Mouse (Mus musculus) hindbrain, embryonic 15.5 days (tissue): ENCODE results near the gene Gm156. TPM values are rescaled to one million over a fixed set of nuclear protein-coding genes. Genes with fewer than 3 reads are reported as not detected.
"Not testable (repeated sequence)": the region's sequence is repeated elsewhere in the genome, so short reads cannot be mapped to it uniquely, and the experiment has no call there.

ENCODE experiments used
- ATAC-seq: fragments of 200-750 bp; cut with Nextera tagmentation; 2 replicates; pipeline ENCODE4 v1.8.0; 2017; ENCODE audit warnings: low read depth, moderate number of reproducible peaks, moderate TSS enrichment; ENCODE audit not compliant: low FRiP score
- H3K27ac ChIP-seq: fragments of 300-500 bp; sonication (generic); replicated peaks from 2 replicates; pipeline ENCODE4 v1.5.1; 2015; ENCODE audit warnings: mild to moderate bottlenecking, inconsistent platforms
- H3K27me3 ChIP-seq: fragments of 300-500 bp; sonication (generic); 2 replicates; pipeline ENCODE4 v1.6.1; 2015; ENCODE audit warnings: control low read depth, inconsistent platforms
- H3K36me3 ChIP-seq: fragments of 300-500 bp; sonication (generic); 2 replicates; pipeline ENCODE4 v1.6.1; 2015; ENCODE audit warnings: control low read depth, inconsistent platforms
- H3K4me1 ChIP-seq: fragments of 300-500 bp; sonication (generic); replicated peaks from 2 replicates; pipeline ENCODE4 v1.6.1; 2015; ENCODE audit warnings: control low read depth, inconsistent platforms
- H3K4me2 ChIP-seq: fragments of 300-500 bp; sonication (generic); 2 replicates; pipeline ENCODE4 v1.6.1; 2015; ENCODE audit warnings: moderate library complexity, mild to moderate bottlenecking, inconsistent platforms
- H3K4me3 ChIP-seq: fragments of 300-500 bp; sonication (generic); 2 replicates; pipeline ENCODE4 v1.5.1; 2015; ENCODE audit warnings: mild to moderate bottlenecking, inconsistent platforms
- H3K9ac ChIP-seq: fragments of 300-500 bp; sonication (generic); 2 replicates; pipeline ENCODE4 v1.6.1; 2015; ENCODE audit warnings: inconsistent platforms
- H3K9me3 ChIP-seq: fragments of 300-500 bp; sonication (generic); 2 replicates; pipeline ENCODE4 v1.6.1; 2016; ENCODE audit warnings: control low read depth, inconsistent platforms
- WGBS: fragments of 180-500 bp; shearing (Covaris S2); methylation state at CpG from one replicate; pipeline ENCODE4 v1.1.7; 2015; 5-methylcytosine and 5-hydroxymethylcytosine counted together
- polyA plus RNA-seq: library from polyadenylated mRNA; unstranded; fragments of >200 nt; fragmentation: Nextera tagmentation; extraction: Ambion mirVana; gene quantifications from 2 replicates; pipeline ENCODE4 v1.2.1, GENCODE M21; 2015

The Gm156 gene
- polyA plus RNA-seq = not detected in 2 replicates

- H3K4me2 ChIP-seq, H3K4me3 ChIP-seq, H3K4me1 ChIP-seq, H3K27ac ChIP-seq, H3K9ac ChIP-seq, H3K27me3 ChIP-seq, H3K36me3 ChIP-seq, ATAC-seq, H3K9me3 ChIP-seq: not testable (repeated sequence)
- 93% methylated on average over 3 of the region's 3 CpGs for WGBS
Observed at GRCm38 (mm10) chr6:129784170-129784569, at the start of gene Gm156. TSS of gene Gm156 (minus strand) at chr6:129784270.

- H3K9ac ChIP-seq = no peak overlapping the region
- no peak for ATAC-seq
- no peak overlapping the region for H3K27ac ChIP-seq
- H3K4me3 ChIP-seq = no peak overlapping the region
- WGBS = 91% methylated on average over 1 of the region's 1 CpGs
- no peaks in the 10 kb centered on the region for H3K27me3 ChIP-seq
- no peaks in the 10 kb centered on the region for H3K36me3 ChIP-seq
- H3K9me3 ChIP-seq = no peaks in the 10 kb centered on the region
- H3K4me1 ChIP-seq = no peaks in the 10 kb centered on the region
- no peak overlapping the region for H3K4me2 ChIP-seq
Observed at GRCm38 (mm10) chr6:129825559-129825958, 41.5 kb upstream of the Gm156 start.

- Histone ChIP-seq H3K36me3 (no peaks in the 10 kb centered on the region), H3K4me2 (no peak overlapping the region), H3K4me3 (no peak overlapping the region), H3K9ac (no peak overlapping the region), H3K27ac (no peak overlapping the region), H3K4me1 (no peaks in the 10 kb centered on the region), H3K27me3 (no peaks in the 10 kb centered on the region), H3K9me3 (peaks cover 6% of the 10 kb centered on the region)
- no peak for ATAC-seq
- 90% methylated on average over 1 of the region's 1 CpGs for WGBS
Observed at GRCm38 (mm10) chr6:129824004-129824403, 39.9 kb upstream of the Gm156 start.

GRCm38 (mm10) chr6:129817731-129818130, 33.7 kb upstream of the Gm156 start:
- 72% methylated on average over 3 of the region's 3 CpGs for WGBS
- H3K9me3 ChIP-seq = peaks cover 6% of the 10 kb centered on the region
- no peak overlapping the region for H3K4me3 ChIP-seq
- H3K9ac ChIP-seq = no peak overlapping the region
- H3K27ac ChIP-seq = no peak overlapping the region
- no peaks in the 10 kb centered on the region for H3K27me3 ChIP-seq
- no peaks in the 10 kb centered on the region for H3K4me1 ChIP-seq
- ATAC-seq = no peak
- no peak overlapping the region for H3K4me2 ChIP-seq
- no peaks in the 10 kb centered on the region for H3K36me3 ChIP-seq

- no peak overlapping the region for H3K4me2 ChIP-seq
- H3K4me3 ChIP-seq = no peak overlapping the region
- no peak for ATAC-seq
- WGBS = 86% methylated on average over 3 of the region's 3 CpGs
- no peaks in the 10 kb centered on the region for H3K27me3 ChIP-seq
- H3K9me3 ChIP-seq = no peaks in the 10 kb centered on the region
- H3K9ac ChIP-seq = no peak overlapping the region
- no peak overlapping the region for H3K27ac ChIP-seq
- no peaks in the 10 kb centered on the region for H3K4me1 ChIP-seq
- H3K36me3 ChIP-seq = no peaks in the 10 kb centered on the region
Observed at GRCm38 (mm10) chr6:129747654-129748032, 36.4 kb downstream of the Gm156 start.

GRCm38 (mm10) chr6:129747016-129747653, 36.9 kb downstream of the Gm156 start:
- Histone ChIP-seq H3K4me3 (no peak overlapping the region), H3K9ac (no peak overlapping the region), H3K4me2 (no peak overlapping the region), H3K36me3 (no peaks in the 10 kb centered on the region), H3K4me1 (no peaks in the 10 kb centered on the region), H3K9me3 (no peaks in the 10 kb centered on the region), H3K27me3 (no peaks in the 10 kb centered on the region), H3K27ac (no peak overlapping the region)
- WGBS = 86% methylated on average over 4 of the region's 4 CpGs
- no peak for ATAC-seq

GRCm38 (mm10) chr6:129746151-129746550, 37.9 kb downstream of the Gm156 start:
- Histone ChIP-seq H3K27ac (no peak overlapping the region), H3K9ac (no peak overlapping the region), H3K36me3 (no peaks in the 10 kb centered on the region), H3K4me1 (no peaks in the 10 kb centered on the region), H3K9me3 (no peaks in the 10 kb centered on the region), H3K4me2 (no peak overlapping the region), H3K4me3 (no peak overlapping the region), H3K27me3 (no peaks in the 10 kb centered on the region)
- 67% methylated on average over 3 of the region's 3 CpGs for WGBS
- ATAC-seq = no peak

- Histone ChIP-seq H3K9me3 (no peaks in the 10 kb centered on the region), H3K4me1 (no peaks in the 10 kb centered on the region), H3K27me3 (no peaks in the 10 kb centered on the region), H3K9ac (no peak within 1 kb of the TSS), H3K36me3 (no peaks in the 10 kb centered on the region), H3K27ac (no peak within 1 kb of the TSS), H3K4me2 (no peak within 1 kb of the TSS), H3K4me3 (no peak within 1 kb of the TSS)
- ATAC-seq = no peak
- 67% methylated on average over 2 of the region's 2 CpGs for WGBS
Observed at GRCm38 (mm10) chr6:129740069-129740721, 43.9 kb downstream of the Gm156 start, which contains the start of gene Klri2. TSS of gene Klri2 (minus strand) at chr6:129740484.

- H3K4me3 ChIP-seq = no peak overlapping the region
- no peak overlapping the region for H3K4me2 ChIP-seq
- H3K9me3 ChIP-seq = no peaks in the 10 kb centered on the region
- no peaks in the 10 kb centered on the region for H3K36me3 ChIP-seq
- H3K27ac ChIP-seq = no peak overlapping the region
- ATAC-seq = no peak
- no peaks in the 10 kb centered on the region for H3K27me3 ChIP-seq
- no peaks in the 10 kb centered on the region for H3K4me1 ChIP-seq
- no peak overlapping the region for H3K9ac ChIP-seq
Observed at GRCm38 (mm10) chr6:129736414-129736813, 47.7 kb downstream of the Gm156 start.

GRCm38 (mm10) chr6:129727237-129727636, 56.8 kb downstream of the Gm156 start:
- Histone ChIP-seq H3K4me3 (no peak overlapping the region), H3K9me3 (no peaks in the 10 kb centered on the region), H3K27me3 (no peaks in the 10 kb centered on the region), H3K4me2 (no peak overlapping the region), H3K9ac (no peak overlapping the region), H3K36me3 (no peaks in the 10 kb centered on the region), H3K27ac (no peak overlapping the region), H3K4me1 (no peaks in the 10 kb centered on the region)
- WGBS = 89% methylated on average over 1 of the region's 1 CpGs
- ATAC-seq = no peak

GRCm38 (mm10) chr6:129721390-129721789, 62.7 kb downstream of the Gm156 start:
- Histone ChIP-seq H3K9ac (no peak overlapping the region), H3K27me3 (no peaks in the 10 kb centered on the region), H3K9me3 (no peaks in the 10 kb centered on the region), H3K4me2 (no peak overlapping the region), H3K27ac (no peak overlapping the region), H3K4me3 (no peak overlapping the region), H3K4me1 (no peaks in the 10 kb centered on the region), H3K36me3 (no peaks in the 10 kb centered on the region)
- WGBS = 81% methylated on average over 1 of the region's 1 CpGs
- ATAC-seq = no peak

- no peaks in the 10 kb centered on the region for H3K36me3 ChIP-seq
- no peak overlapping the region for H3K4me2 ChIP-seq
- no peak overlapping the region for H3K4me3 ChIP-seq
- H3K9ac ChIP-seq = no peak overlapping the region
- H3K9me3 ChIP-seq = no peaks in the 10 kb centered on the region
- ATAC-seq = no peak
- no peaks in the 10 kb centered on the region for H3K4me1 ChIP-seq
- 9% methylated on average over 3 of the region's 3 CpGs for WGBS
- H3K27ac ChIP-seq = no peak overlapping the region
- H3K27me3 ChIP-seq = no peaks in the 10 kb centered on the region
Observed at GRCm38 (mm10) chr6:129720487-129720886, 63.6 kb downstream of the Gm156 start.

- WGBS = 96% methylated on average over 4 of the region's 4 CpGs
- no peak for ATAC-seq
- Histone ChIP-seq H3K9me3 (no peaks in the 10 kb centered on the region), H3K9ac (no peak within 1 kb of the TSS), H3K36me3 (no peaks in the 10 kb centered on the region), H3K4me2 (no peak within 1 kb of the TSS), H3K27me3 (no peaks in the 10 kb centered on the region), H3K4me1 (no peaks in the 10 kb centered on the region), H3K4me3 (no peak within 1 kb of the TSS), H3K27ac (no peak within 1 kb of the TSS)
Observed at GRCm38 (mm10) chr6:129717032-129717431, 67.0 kb downstream of the Gm156 start, which contains the start of gene Klri1. TSS of gene Klri1 (minus strand) at chr6:129717132.
